Mouse (Mus musculus) C2C12 (cell line): ENCODE measurements around the gene Cpm.

ENCODE experiments used
- CEBPB ChIP-seq: IDR thresholded peaks from one replicate; pipeline ENCODE4 v1.6.1; 2011; ENCODE audit warnings: low read depth, mild to moderate bottlenecking, control low read depth, moderate library complexity
- CTCF ChIP-seq: IDR thresholded peaks from one replicate; pipeline ENCODE4 v1.5.1; 2011; ENCODE audit not compliant: control insufficient read depth, insufficient read depth, insufficient read length
- MYOG ChIP-seq: IDR thresholded peaks from one replicate; pipeline ENCODE4 v1.6.1; 2011; ENCODE audit not compliant: control insufficient read depth, insufficient read length; ENCODE audit errors: extremely low read depth
- USF1 ChIP-seq: IDR thresholded peaks from one replicate; pipeline ENCODE4 v1.6.1; 2011; ENCODE audit warnings: low read depth, mild to moderate bottlenecking, control low read depth, moderate library complexity

DNA sequence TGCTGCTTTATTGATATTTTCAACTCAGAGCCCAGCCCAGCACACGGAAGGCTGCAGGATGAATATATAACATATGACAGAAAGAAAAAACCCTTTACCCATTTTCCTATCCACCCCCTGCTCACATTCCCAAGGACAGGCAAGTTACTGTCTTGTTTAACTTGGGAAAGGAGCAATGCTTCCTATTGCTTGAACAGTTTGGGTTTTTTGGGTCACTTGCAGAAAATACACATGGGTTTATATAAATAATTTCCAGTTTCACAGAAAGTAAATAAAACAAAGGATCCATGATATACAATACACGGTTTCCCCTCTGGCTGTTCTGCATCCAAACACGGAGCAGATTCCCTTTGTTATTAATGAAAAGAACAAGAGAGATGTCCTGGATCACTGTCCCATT, 45.2 kb upstream of the Cpm start:
- TF ChIP-seq USF1 (no peak), CTCF (no peak), CEBPB (no peak), MYOG (no peak)
